Comparison of ENCODE assay signal across 8 mouse cellular contexts in genomic region chr5:30796125-30796524, GRCm38 (mm10). TPM values are rescaled to one million over a fixed set of nuclear protein-coding genes. Genes with fewer than 3 reads are reported as not detected.
DNase-seq lines count a peak whose midpoint lies in the region; ATAC-seq and TF ChIP-seq lines count a peak whose summit lies in the region.

No protein-coding gene starts in this region.

- no peak overlapping the region for H3K4me2 ChIP-seq in embryonic facial prominence, embryonic 14.5 days (ENCODE audit: low read depth, low read length)
- H3K4me2 ChIP-seq in kidney, embryonic 15.5 days, result no peak overlapping the region
- no peak overlapping the region for H3K4me2 ChIP-seq in neural tube, embryonic 11.5 days (ENCODE audit: low read depth)
- H3K4me2 ChIP-seq in stomach, embryonic 16.5 days (ENCODE audit: low read depth, low read length), result no peak overlapping the region

- TF ChIP-seq CTCF in liver, adult 2 months (IDR thresholded peaks at IDR 0.05; ENCODE audit: low read depth, low read length), result peak; percentile 91

- TF ChIP-seq POLR2A in liver, adult 2 months (IDR thresholded peaks at IDR 0.05; ENCODE audit: extremely low read depth, insufficient read depth, low read length), result no peak

- peak; percentile 75 for ATAC-seq in embryonic facial prominence, embryonic 14.5 days (ENCODE audit: low read depth)
- peak; percentile 57; the same call in 1 of the 2 replicates for ATAC-seq in kidney, embryonic 15.5 days (replicated peaks; ENCODE audit: low FRiP score)
- ATAC-seq in neural tube, embryonic 11.5 days (ENCODE audit: insufficient read depth, low FRiP score, low TSS enrichment), result 0 out of 2 replicates have a peak, but pooled peaks have one; percentile 27
- ATAC-seq in stomach, embryonic 16.5 days (ENCODE audit: insufficient read depth, low FRiP score), result peak; percentile 30; the same call in 1 of the 2 replicates

- no peak overlapping the region for H3K9ac ChIP-seq in embryonic facial prominence, embryonic 14.5 days (ENCODE audit: low read depth, low read length)
- H3K9ac ChIP-seq in kidney, embryonic 15.5 days, result no peak overlapping the region
- H3K9ac ChIP-seq in liver, adult 2 months (ENCODE audit: low read depth, low read length), result no peak overlapping the region
- no peak overlapping the region for H3K9ac ChIP-seq in neural tube, embryonic 11.5 days (ENCODE audit: low read length)
- H3K9ac ChIP-seq in stomach, embryonic 16.5 days (ENCODE audit: low read length), result no peak overlapping the region

- no peak overlapping the region for H3K4me3 ChIP-seq in embryonic facial prominence, embryonic 14.5 days (ENCODE audit: low read depth, low read length)
- no peak overlapping the region for H3K4me3 ChIP-seq in heart, embryonic 10.5 days
- H3K4me3 ChIP-seq in kidney, embryonic 15.5 days (replicated peaks), result no peak overlapping the region
- no peak overlapping the region for H3K4me3 ChIP-seq in liver, adult 2 months (ENCODE audit: insufficient read depth, low read depth, low read length)
- H3K4me3 ChIP-seq in neural tube, embryonic 11.5 days (ENCODE audit: low read depth, low read length), result no peak overlapping the region
- no peak overlapping the region for H3K4me3 ChIP-seq in stomach, embryonic 16.5 days (replicated peaks; ENCODE audit: low read length)

- H3K36me3 ChIP-seq in embryonic facial prominence, embryonic 14.5 days (ENCODE audit: control insufficient read depth, insufficient read depth, low read length), result no peaks in the 10 kb centered on the region
- no peaks in the 10 kb centered on the region for H3K36me3 ChIP-seq in heart, embryonic 10.5 days
- H3K36me3 ChIP-seq in kidney, embryonic 15.5 days, result no peaks in the 10 kb centered on the region
- H3K36me3 ChIP-seq in liver, adult 2 months (ENCODE audit: control insufficient read depth, insufficient read depth, low read length), result no peaks in the 10 kb centered on the region
- H3K36me3 ChIP-seq in neural tube, embryonic 11.5 days (ENCODE audit: control insufficient read depth, insufficient read depth, low read length), result peaks cover 5% of the 10 kb centered on the region
- H3K36me3 ChIP-seq in stomach, embryonic 16.5 days (ENCODE audit: control insufficient read depth, insufficient read depth, low read length), result no peaks in the 10 kb centered on the region

- no peaks in the 10 kb centered on the region for H3K4me1 ChIP-seq in embryonic facial prominence, embryonic 14.5 days (ENCODE audit: control insufficient read depth, insufficient read depth, low read length)
- H3K4me1 ChIP-seq in heart, embryonic 10.5 days, result peaks cover 20% of the 10 kb centered on the region
- H3K4me1 ChIP-seq in kidney, embryonic 15.5 days, result peaks cover 6% of the 10 kb centered on the region; the same call in 1 of the 2 replicates
- no peaks in the 10 kb centered on the region for H3K4me1 ChIP-seq in liver, adult 2 months (ENCODE audit: control insufficient read depth, insufficient read depth, low read length)
- H3K4me1 ChIP-seq in neural tube, embryonic 11.5 days (ENCODE audit: control insufficient read depth, insufficient read depth, low read length), result no peaks in the 10 kb centered on the region
- H3K4me1 ChIP-seq in stomach, embryonic 16.5 days (ENCODE audit: control insufficient read depth, insufficient read depth, low read length), result no peaks in the 10 kb centered on the region

- WGBS in embryonic facial prominence, embryonic 14.5 days, result 16% methylated on average over 12 of the region's 12 CpGs
- 16% methylated on average over 12 of the region's 12 CpGs for WGBS in heart, embryonic 10.5 days
- WGBS in kidney, embryonic 15.5 days, result 17% methylated on average over 12 of the region's 12 CpGs
- WGBS in liver, adult 2 months, result 12% methylated on average over 12 of the region's 12 CpGs
- 17% methylated on average over 12 of the region's 12 CpGs for WGBS in neural tube, embryonic 11.5 days
- WGBS in stomach, embryonic 16.5 days, result 7% methylated on average over 12 of the region's 12 CpGs

- no peak overlapping the region for H3K27ac ChIP-seq in embryonic facial prominence, embryonic 14.5 days (replicated peaks; ENCODE audit: low read depth, low read length)
- no peak overlapping the region for H3K27ac ChIP-seq in heart, embryonic 10.5 days
- H3K27ac ChIP-seq in kidney, embryonic 15.5 days, result no peak overlapping the region
- no peak overlapping the region for H3K27ac ChIP-seq in liver, adult 2 months (replicated peaks; ENCODE audit: insufficient read depth, low read depth, low read length)
- H3K27ac ChIP-seq in neural tube, embryonic 11.5 days (ENCODE audit: low read depth, low read length), result no peak overlapping the region
- no peak overlapping the region for H3K27ac ChIP-seq in stomach, embryonic 16.5 days (ENCODE audit: low read length)

- no peaks in the 10 kb centered on the region for H3K79me2 ChIP-seq in liver, adult 2 months (ENCODE audit: control insufficient read depth, insufficient read depth, low read length)

- no peaks in the 10 kb centered on the region for H3K27me3 ChIP-seq in embryonic facial prominence, embryonic 14.5 days (replicated peaks; ENCODE audit: control insufficient read depth, insufficient read depth, low read length)
- 0 out of 2 replicates have a peak, but pooled peaks cover 3% of the 10 kb centered on the region for H3K27me3 ChIP-seq in heart, embryonic 10.5 days (ENCODE audit: insufficient read depth, poor library complexity, severe bottlenecking)
- H3K27me3 ChIP-seq in kidney, embryonic 15.5 days, result peaks cover 3% of the 10 kb centered on the region; the same call in 1 of the 2 replicates
- H3K27me3 ChIP-seq in liver, adult 2 months (ENCODE audit: control insufficient read depth, insufficient read depth, low read length), result no peaks in the 10 kb centered on the region
- H3K27me3 ChIP-seq in neural tube, embryonic 11.5 days (ENCODE audit: control insufficient read depth, insufficient read depth, low read length), result no peaks in the 10 kb centered on the region
- no peaks in the 10 kb centered on the region for H3K27me3 ChIP-seq in stomach, embryonic 16.5 days (ENCODE audit: control insufficient read depth, insufficient read depth, low read length)

- DNase-seq in 3T3-L1 (ENCODE audit: low read depth, low spot score), result peak; percentile 78
- DNase-seq in adrenal gland, postnatal 36 days, result peak; percentile 86 to 92
- DNase-seq in embryonic facial prominence, embryonic 14.5 days (ENCODE audit: low spot score), result peak; percentile 56
- DNase-seq in heart, embryonic 10.5 days (ENCODE audit: low spot score), result peak; percentile 92
- DNase-seq in liver, adult 2 months (ENCODE audit: extremely low read depth, low read depth, low spot score), result peak; percentile 31
- peak; percentile 81 for DNase-seq in neural tube, embryonic 11.5 days (ENCODE audit: low spot score)

- H3K9me3 ChIP-seq in embryonic facial prominence, embryonic 14.5 days (ENCODE audit: control insufficient read depth, low read length), result no peaks in the 10 kb centered on the region
- no peaks in the 10 kb centered on the region for H3K9me3 ChIP-seq in heart, embryonic 10.5 days
- no peaks in the 10 kb centered on the region for H3K9me3 ChIP-seq in kidney, embryonic 15.5 days (replicated peaks)
- no peaks in the 10 kb centered on the region for H3K9me3 ChIP-seq in neural tube, embryonic 11.5 days (ENCODE audit: control insufficient read depth, low read length)
- H3K9me3 ChIP-seq in stomach, embryonic 16.5 days (replicated peaks; ENCODE audit: control insufficient read depth, low read length), result no peaks in the 10 kb centered on the region

RNA-seq across cellular contexts. Expression of gene Mapre3, which starts 18.3 kb away (rescaled TPM):
- total RNA-seq in adrenal gland, postnatal 36 days (2021), result 10 to 100 TPM; 48.9 to 52.2 TPM
- 31.0 and 37.0 TPM in 2 replicates for polyA plus RNA-seq in embryonic facial prominence, embryonic 14.5 days (2014; fragmentation: Nextera tagmentation; extraction: Ambion mirVana)
- 16.3 and 16.6 TPM in 2 replicates for polyA plus RNA-seq in heart, embryonic 10.5 days (2016; fragmentation: Nextera tagmentation; extraction: Ambion mirVana)
- 22.4 and 23.6 TPM in 2 replicates for polyA plus RNA-seq in kidney, embryonic 15.5 days (2015; fragmentation: Nextera tagmentation; extraction: Ambion mirVana)
- 5.7 and 9.1 TPM in 2 replicates for total RNA-seq in liver, adult 2 months (2014; rRNA removed)
- polyA plus RNA-seq in liver, adult 2 months (2012; rRNA removed), result 33.1 and 48.5 TPM in 2 replicates
- 38.7 and 43.7 TPM in 2 replicates for polyA plus RNA-seq in neural tube, embryonic 11.5 days (2014; fragmentation: Nextera tagmentation; extraction: Ambion mirVana)
- 15.1 and 20.0 TPM in 2 replicates for polyA plus RNA-seq in stomach, embryonic 16.5 days (2015; fragmentation: Nextera tagmentation; extraction: Ambion mirVana)

Comparison
In these comparisons a context has a peak if more than half of its experiments do, and no peak if none do; other contexts are left out.
1. DNase-seq: peak in every context shown above with its lines; median percentile 92 in heart, embryonic 10.5 days; 89 in adrenal gland, postnatal 36 days; 81 in neural tube, embryonic 11.5 days; 78 in 3T3-L1; 56 in embryonic facial prominence, embryonic 14.5 days; 31 in liver, adult 2 months.